Mouse (Mus musculus): ENCODE measurements around the gene Pde6c.

Gene Pde6c

GRCm38 (mm10) chr19:38134806-38135205 is 2.2 kb downstream of the Pde6c start:
- in situ Hi-C loops (cut with MboI, MseI), result no loop called here

GRCm38 (mm10) chr19:38143540-38144271 is 11.1 kb downstream of the Pde6c start:
- in situ Hi-C loops (cut with MboI, MseI), result no loop called here

GRCm38 (mm10) chr19:38156243-38156642 is 23.7 kb downstream of the Pde6c start:
- in situ Hi-C loops (cut with MboI, MseI), result no loop called here

- in situ Hi-C loops (cut with MboI, MseI), result no loop called here
These were observed 29.2 kb downstream of the Pde6c start for GRCm38 (mm10) chr19:38161648-38162354.

GRCm38 (mm10) chr19:38164633-38165032 is 32.1 kb downstream of the Pde6c start:
- in situ Hi-C loops (cut with MboI, MseI), result no loop called here

- in situ Hi-C loops (cut with MboI, MseI), result loop anchor here in 1 of 2 experiments (5.0 kb wide), 1 partner anchor 97 kb away; no protein-coding TSS in a partner anchor
These were observed 47.1 kb downstream of the Pde6c start for GRCm38 (mm10) chr19:38179675-38180074.

GRCm38 (mm10) chr19:38186631-38187344 is 54.2 kb downstream of the Pde6c start:
- in situ Hi-C loops (cut with MboI, MseI), result no loop called here

- in situ Hi-C loops (cut with MboI, MseI), result no loop called here
These were observed 54.7 kb downstream of the Pde6c start for GRCm38 (mm10) chr19:38187345-38187680.

GRCm38 (mm10) chr19:38190606-38191005 is 58.0 kb downstream of the Pde6c start:
- in situ Hi-C loops (cut with MboI, MseI), result loop anchor here in 1 of 2 experiments (10.0 kb wide), 1 partner anchor 226 kb away; no protein-coding TSS in a partner anchor

GRCm38 (mm10) chr19:38191446-38191845 is 58.9 kb downstream of the Pde6c start:
- in situ Hi-C loops (cut with MboI, MseI), result loop anchor here in 1 of 2 experiments (10.0 kb wide), 1 partner anchor 227 kb away; no protein-coding TSS in a partner anchor

GRCm38 (mm10) chr19:38195245-38195644 is 62.7 kb downstream of the Pde6c start:
- in situ Hi-C loops (cut with MboI, MseI), result loop anchor here in 1 of 2 experiments (10.0 kb wide), 1 partner anchor 230 kb away; no protein-coding TSS in a partner anchor

- in situ Hi-C loops (cut with MboI, MseI), result loop anchor here in 1 of 2 experiments (10.0 kb wide), 1 partner anchor 234 kb away; no protein-coding TSS in a partner anchor
These were observed 66.2 kb downstream of the Pde6c start for GRCm38 (mm10) chr19:38198731-38199130.

- in situ Hi-C loops (cut with MboI, MseI), result no loop called here
These were observed 74.1 kb downstream of the Pde6c start for GRCm38 (mm10) chr19:38206669-38207068.

- in situ Hi-C loops (cut with MboI, MseI), result no loop called here
These were observed 85.1 kb downstream of the Pde6c start for GRCm38 (mm10) chr19:38217696-38218095.

- in situ Hi-C loops (cut with MboI, MseI), result loop anchor here in 1 of 2 experiments (5.0 to 10.0 kb wide), 2 partner anchors 44 to 181 kb away; no protein-coding TSS in a partner anchor
These were observed 90.8 kb downstream of the Pde6c start for GRCm38 (mm10) chr19:38223356-38223904.

GRCm38 (mm10) chr19:38223905-38224684 is 91.5 kb downstream of the Pde6c start, which contains the start of gene Fra10ac1:
Gene Fra10ac1, minus strand, starts transcription at chr19:38224156.
- in situ Hi-C loops (cut with MboI, MseI), result loop anchor here in 1 of 2 experiments (5.0 to 10.0 kb wide), 2 partner anchors 43 to 181 kb away; no protein-coding TSS in a partner anchor

- in situ Hi-C loops (cut with MboI, MseI), result loop anchor here in 1 of 2 experiments (5.0 to 10.0 kb wide), 2 partner anchors 43 to 180 kb away; no protein-coding TSS in a partner anchor
These were observed 92.1 kb downstream of the Pde6c start for GRCm38 (mm10) chr19:38224685-38225060.

- in situ Hi-C loops (cut with MboI, MseI), result loop anchor here in 1 of 2 experiments (10.0 kb wide), 1 partner anchor 176 kb away; no protein-coding TSS in a partner anchor
These were observed 96.1 kb downstream of the Pde6c start for GRCm38 (mm10) chr19:38228699-38229098.

- in situ Hi-C loops (cut with MboI, MseI), result no loop called here
These were observed 99.5 kb downstream of the Pde6c start for GRCm38 (mm10) chr19:38232087-38232486.

- in situ Hi-C loops (cut with MboI, MseI), result no loop called here
These were observed 99.9 kb downstream of the Pde6c start for GRCm38 (mm10) chr19:38232516-38232915.
